In genomic region chr11:58171459-58172091, GRCm38 (mm10) we compare ENCODE assay signal across 8 mouse cellular contexts. TPM values are rescaled to one million over a fixed set of nuclear protein-coding genes. Genes with fewer than 3 reads are reported as not detected.
DNase-seq lines count a peak whose midpoint lies in the region; ATAC-seq and TF ChIP-seq lines count a peak whose summit lies in the region.

Gene Mrpl22, plus strand, starts transcription at chr11:58171661.

- DNase-seq in 3134 (ENCODE audit: extremely low read depth, insufficient read length, low spot score) = peak; percentile 94
- DNase-seq in adrenal gland, postnatal 36 days = peak; percentile 96 to 97
- DNase-seq in heart, adult 18-20 months = peak; percentile 96 to 98
- peak; percentile 99 for DNase-seq in kidney, adult 2 months
- DNase-seq in spleen, adult 2 months (ENCODE audit: low read depth in 1 of 2, low spot score in 2 of 2) = peak; percentile 78 to 94

- H3K27me3 ChIP-seq in embryonic facial prominence, embryonic 13.5 days = no peaks in the 10 kb centered on the region
- H3K27me3 ChIP-seq in kidney, adult 2 months (replicated peaks; ENCODE audit: control insufficient read depth, insufficient read depth, low read length) = no peaks in the 10 kb centered on the region
- no peaks in the 10 kb centered on the region for H3K27me3 ChIP-seq in limb, embryonic 12.5 days
- no peaks in the 10 kb centered on the region for H3K27me3 ChIP-seq in midbrain, embryonic 15.5 days (replicated peaks)
- no peaks in the 10 kb centered on the region for H3K27me3 ChIP-seq in spleen, adult 2 months (ENCODE audit: control insufficient read depth, insufficient read depth, low read length)

- no peaks in the 10 kb centered on the region for H3K9me3 ChIP-seq in embryonic facial prominence, embryonic 13.5 days
- no peaks in the 10 kb centered on the region for H3K9me3 ChIP-seq in limb, embryonic 12.5 days
- no peaks in the 10 kb centered on the region for H3K9me3 ChIP-seq in midbrain, embryonic 15.5 days

- H3K36me3 ChIP-seq in embryonic facial prominence, embryonic 13.5 days = peaks cover 35% of the 10 kb centered on the region
- no peaks in the 10 kb centered on the region; the same call in 1 of the 2 replicates for H3K36me3 ChIP-seq in kidney, adult 2 months (ENCODE audit: control insufficient read depth, insufficient read depth, low read length)
- peaks cover 38% of the 10 kb centered on the region for H3K36me3 ChIP-seq in limb, embryonic 12.5 days
- peaks cover 27% of the 10 kb centered on the region for H3K36me3 ChIP-seq in midbrain, embryonic 15.5 days (replicated peaks)
- H3K36me3 ChIP-seq in spleen, adult 2 months (ENCODE audit: control insufficient read depth, insufficient read depth, low read length) = peaks cover 10% of the 10 kb centered on the region

- H3K27ac ChIP-seq in embryonic facial prominence, embryonic 13.5 days = peak within 1 kb of the TSS; percentile 53; the same call in 1 of the 2 replicates
- peak within 1 kb of the TSS; percentile 72; the same call in 1 of the 2 replicates for H3K27ac ChIP-seq in kidney, adult 2 months (ENCODE audit: insufficient read depth, low read depth, low read length)
- H3K27ac ChIP-seq in limb, embryonic 12.5 days = peak within 1 kb of the TSS; percentile 41; the same call in 1 of the 2 replicates
- H3K27ac ChIP-seq in midbrain, embryonic 15.5 days = peak within 1 kb of the TSS; percentile 79
- H3K27ac ChIP-seq in spleen, adult 2 months (ENCODE audit: insufficient read depth, low read length) = peak within 1 kb of the TSS; percentile 65

- peak within 1 kb of the TSS; percentile 68 for H3K4me3 ChIP-seq in embryonic facial prominence, embryonic 13.5 days
- peak within 1 kb of the TSS; percentile 100 for H3K4me3 ChIP-seq in kidney, adult 2 months (ENCODE audit: insufficient read depth, low read depth, low read length)
- peak within 1 kb of the TSS; percentile 70 for H3K4me3 ChIP-seq in limb, embryonic 12.5 days (replicated peaks)
- H3K4me3 ChIP-seq in midbrain, embryonic 15.5 days = peak within 1 kb of the TSS; percentile 91
- H3K4me3 ChIP-seq in spleen, adult 2 months (ENCODE audit: extremely low read depth, insufficient read depth, insufficient read length) = peak within 1 kb of the TSS; percentile 90

- H3K4me1 ChIP-seq in embryonic facial prominence, embryonic 13.5 days = peaks cover 18% of the 10 kb centered on the region
- peaks cover 4% of the 10 kb centered on the region; the same call in 1 of the 2 replicates for H3K4me1 ChIP-seq in kidney, adult 2 months (ENCODE audit: control insufficient read depth, insufficient read depth, low read length)
- peaks cover 22% of the 10 kb centered on the region for H3K4me1 ChIP-seq in limb, embryonic 12.5 days (replicated peaks)
- H3K4me1 ChIP-seq in midbrain, embryonic 15.5 days = peaks cover 22% of the 10 kb centered on the region
- peaks cover 6% of the 10 kb centered on the region; the same call in 1 of the 2 replicates for H3K4me1 ChIP-seq in spleen, adult 2 months (ENCODE audit: control insufficient read depth, insufficient read depth, insufficient read length)

- peak within 1 kb of the TSS; percentile 84 for H3K4me2 ChIP-seq in embryonic facial prominence, embryonic 13.5 days
- peak within 1 kb of the TSS; percentile 93 for H3K4me2 ChIP-seq in limb, embryonic 12.5 days
- peak within 1 kb of the TSS; percentile 63 for H3K4me2 ChIP-seq in midbrain, embryonic 15.5 days

- 0 out of 2 replicates have a peak, but pooled peaks have one; percentile 27 for ATAC-seq in embryonic facial prominence, embryonic 13.5 days (ENCODE audit: insufficient number of reproducible peaks, insufficient read depth, low FRiP score, low TSS enrichment, low read depth)
- ATAC-seq in limb, embryonic 12.5 days (ENCODE audit: insufficient number of reproducible peaks, insufficient read depth, low FRiP score, low TSS enrichment, low read depth) = peak; percentile 60
- ATAC-seq in midbrain, embryonic 15.5 days (replicated peaks) = peak; percentile 75

- H3K9ac ChIP-seq in embryonic facial prominence, embryonic 13.5 days = peak within 1 kb of the TSS; percentile 88
- peak within 1 kb of the TSS; percentile 76 for H3K9ac ChIP-seq in limb, embryonic 12.5 days (replicated peaks)
- peak within 1 kb of the TSS; percentile 66 for H3K9ac ChIP-seq in midbrain, embryonic 15.5 days

- TF ChIP-seq CTCF in kidney, adult 2 months (conservative IDR thresholded peaks at IDR 0.05; ENCODE audit: insufficient read depth, insufficient read length, low read depth, low read length) = no peak
- TF ChIP-seq CTCF in spleen, adult 2 months (IDR thresholded peaks at IDR 0.05; ENCODE audit: extremely low read depth, insufficient read depth, insufficient read length, insufficient replicate concordance) = no peak

- WGBS in embryonic facial prominence, embryonic 13.5 days = under 1% methylated on average over 34 of the region's 34 CpGs
- under 1% methylated on average over 34 of the region's 34 CpGs for WGBS in kidney, adult 2 months
- WGBS in limb, embryonic 12.5 days = under 1% methylated on average over 34 of the region's 34 CpGs
- under 1% methylated on average over 34 of the region's 34 CpGs for WGBS in midbrain, embryonic 15.5 days
- WGBS in spleen, adult 2 months = 1% methylated on average over 34 of the region's 34 CpGs

- TF ChIP-seq POLR2A in kidney, adult 2 months (IDR thresholded peaks at IDR 0.05; ENCODE audit: low read depth, low read length) = peak; percentile 43
- peak; percentile 29; the same call in 1 of the 2 replicates for TF ChIP-seq POLR2A in spleen, adult 2 months (IDR thresholded peaks at IDR 0.05; ENCODE audit: low read depth, low read length)

RNA-seq across cellular contexts. Expression of gene Mrpl22, which starts in this region (rescaled TPM):
- total RNA-seq in adrenal gland, postnatal 36 days (2021) = 10 to 100 TPM; 72.0 to 75.1 TPM
- 135 and 138 TPM in 2 replicates for polyA plus RNA-seq in embryonic facial prominence, embryonic 13.5 days (2015; fragmentation: Nextera tagmentation; extraction: Ambion mirVana)
- total RNA-seq in heart, adult 18-20 months (2021) = 10 to 100 TPM; 51.2 to 53.4 TPM
- polyA plus RNA-seq in kidney, adult 2 months (2012; rRNA removed) = 52.1 and 78.2 TPM in 2 replicates
- 135 and 144 TPM in 2 replicates for polyA plus RNA-seq in limb, embryonic 12.5 days (2016; fragmentation: Nextera tagmentation; extraction: Ambion mirVana)
- polyA plus RNA-seq in midbrain, embryonic 15.5 days (2015; fragmentation: Nextera tagmentation; extraction: Ambion mirVana) = 93.1 and 95.2 TPM in 2 replicates
- 15.5 and 15.9 TPM in 2 replicates for polyA plus RNA-seq in spleen, adult 2 months (2012; rRNA removed)

Comparison
In these comparisons a context has a peak if more than half of its experiments do, and no peak if none do; other contexts are left out.
1. Peak in every context shown above with its lines: DNase-seq, ATAC-seq, H3K4me3 ChIP-seq and H3K27ac ChIP-seq.